Mouse (Mus musculus) heart, embryonic 11.5 days (tissue): ENCODE results near the gene Stoml2. TPM values are rescaled to one million over a fixed set of nuclear protein-coding genes. Genes with fewer than 3 reads are reported as not detected.

Experiments used
- ATAC-seq: fragments of 200-750 bp; cut with Nextera tagmentation; replicated peaks from 2 replicates; pipeline ENCODE4 v1.8.0; 2017; ENCODE audit warnings: moderate library complexity; ENCODE audit not compliant: insufficient number of reproducible peaks, low FRiP score, low TSS enrichment
- H3K27ac ChIP-seq: fragments of 300-500 bp; sonication (generic); 2 replicates; pipeline ENCODE4 v1.5.1; 2014; ENCODE audit warnings: mild to moderate bottlenecking, low read depth, low read length
- H3K27me3 ChIP-seq: fragments of 300-500 bp; sonication (generic); 2 replicates; pipeline ENCODE4 v1.6.1; 2014; ENCODE audit warnings: mild to moderate bottlenecking, low read length, mixed read lengths; ENCODE audit not compliant: control insufficient read depth, insufficient read depth
- H3K36me3 ChIP-seq: fragments of 300-500 bp; sonication (generic); 2 replicates; pipeline ENCODE4 v1.6.1; 2014; ENCODE audit warnings: mild to moderate bottlenecking, low read length, moderate library complexity, mixed read lengths; ENCODE audit not compliant: control insufficient read depth, insufficient read depth
- H3K4me1 ChIP-seq: fragments of 300-500 bp; sonication (generic); 2 replicates; pipeline ENCODE4 v1.6.1; 2014; ENCODE audit warnings: low read length; ENCODE audit not compliant: control insufficient read depth, insufficient read depth
- H3K4me2 ChIP-seq: fragments of 300-500 bp; sonication (generic); 2 replicates; pipeline ENCODE4 v1.6.1; 2014; ENCODE audit warnings: mild to moderate bottlenecking, moderate library complexity
- H3K4me3 ChIP-seq: fragments of 300-500 bp; sonication (generic); 2 replicates; pipeline ENCODE4 v1.5.1; 2014; ENCODE audit warnings: low read depth, low read length
- H3K9ac ChIP-seq: fragments of 300-500 bp; sonication (generic); 2 replicates; pipeline ENCODE4 v1.6.1; 2014; ENCODE audit warnings: mild to moderate bottlenecking, low read depth, low read length, moderate library complexity
- H3K9me3 ChIP-seq: fragments of 300-500 bp; sonication (generic); replicated peaks from 2 replicates; pipeline ENCODE4 v1.6.1; 2016; ENCODE audit warnings: low read length; ENCODE audit not compliant: control insufficient read depth
- WGBS: fragments of 180-500 bp; shearing (Covaris S2); extraction: QIAGEN DNeasy Blood & Tissue Kit; methylation state at CpG from one replicate; pipeline ENCODE4 v1.1.7; 2014; ENCODE audit not compliant: insufficient replicate concordance; 5-methylcytosine and 5-hydroxymethylcytosine counted together
- polyA plus RNA-seq: library from polyadenylated mRNA; unstranded; fragments of >200 nt; fragmentation: Nextera tagmentation; extraction: Ambion mirVana; gene quantifications from 2 replicates; pipeline ENCODE4 v1.2.1, GENCODE M21; 2014

Stoml2 gene
- polyA plus RNA-seq, 1 experiment from 2014 or later: 255 TPM

DNA sequence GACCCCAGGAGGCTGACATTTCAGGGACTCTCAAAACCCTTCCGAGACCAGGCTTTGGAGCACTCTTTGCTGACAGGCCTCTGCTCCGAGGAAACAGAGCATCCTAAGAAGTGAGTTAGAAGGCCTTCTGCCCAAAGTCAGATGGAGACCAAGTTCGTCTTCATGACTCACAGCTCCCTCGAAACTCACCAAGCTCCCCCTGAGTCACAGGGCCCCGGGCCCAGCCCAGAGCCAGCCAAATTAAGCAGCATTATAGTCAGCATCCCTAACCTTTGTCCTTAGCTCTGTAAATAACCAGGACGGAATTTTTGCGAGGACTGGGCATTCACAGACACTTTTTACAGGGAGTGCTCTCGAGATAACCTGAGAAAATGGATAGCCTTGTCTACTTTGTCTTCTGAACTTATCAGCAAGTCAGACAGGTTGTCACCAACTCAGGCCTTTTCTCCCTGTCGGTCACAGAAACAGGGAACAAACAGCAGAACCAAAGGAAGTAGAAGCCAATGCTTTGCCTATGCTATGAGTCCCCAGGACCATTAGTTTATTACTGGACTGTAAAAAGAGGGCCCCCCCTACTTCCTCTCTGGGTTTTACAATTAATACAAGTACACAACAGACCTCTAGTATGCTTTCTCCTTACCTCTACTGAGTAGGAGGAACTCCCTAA, 9.5 kb upstream of the Stoml2 start:
- Histone ChIP-seq H3K36me3 (0 out of 2 replicates have a peak, but pooled peaks cover 5% of the 10 kb centered on the region), H3K9ac (no peak overlapping the region), H3K9me3 (no peaks in the 10 kb centered on the region), H3K27me3 (no peaks in the 10 kb centered on the region), H3K4me2 (no peak overlapping the region), H3K4me3 (no peak overlapping the region), H3K27ac (peak overlapping the region; percentile 37), H3K4me1 (peaks cover 29% of the 10 kb centered on the region)
- 55% methylated on average over 9 of the region's 9 CpGs for WGBS
- no peak for ATAC-seq

- peak overlapping the region; percentile 79 for H3K4me3 ChIP-seq
- WGBS: under 1% methylated on average over 25 of the region's 25 CpGs
- H3K9me3 ChIP-seq: no peaks in the 10 kb centered on the region
- no peaks in the 10 kb centered on the region for H3K27me3 ChIP-seq
- peak overlapping the region; percentile 84 for H3K9ac ChIP-seq
- H3K4me2 ChIP-seq: peak overlapping the region; percentile 89
- H3K4me1 ChIP-seq: peaks cover 29% of the 10 kb centered on the region
- ATAC-seq: peak; percentile 96
- peak overlapping the region; percentile 87 for H3K27ac ChIP-seq
- 0 out of 2 replicates have a peak, but pooled peaks cover 8% of the 10 kb centered on the region for H3K36me3 ChIP-seq
Observed at GRCm38 (mm10) chr4:43040114-43040572, 8.6 kb upstream of the Stoml2 start.

DNA sequence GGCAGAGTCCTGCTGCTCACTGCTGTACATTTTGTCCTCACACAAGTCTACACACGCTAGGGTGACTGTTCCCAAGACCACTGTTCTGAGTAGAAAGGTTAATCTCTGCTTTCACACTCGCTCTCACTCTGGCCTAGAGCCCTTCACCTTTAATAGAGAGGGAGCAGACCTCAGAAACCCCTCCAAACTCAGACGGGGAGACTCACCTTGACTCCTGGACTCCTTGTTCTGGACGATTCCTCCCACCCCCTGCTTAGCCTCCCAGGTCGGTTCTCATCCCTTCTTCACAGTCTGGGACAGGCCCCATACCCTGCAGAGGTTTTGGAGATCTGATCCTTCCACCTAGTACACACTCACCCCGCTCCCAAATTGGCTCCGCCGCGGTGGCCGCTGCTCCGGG, 8.1 kb upstream of the Stoml2 start:
- peak overlapping the region; percentile 87 for H3K27ac ChIP-seq
- ATAC-seq: peak; percentile 6
- WGBS: 2% methylated on average over 11 of the region's 11 CpGs
- peak overlapping the region; percentile 89 for H3K4me2 ChIP-seq
- no peaks in the 10 kb centered on the region for H3K9me3 ChIP-seq
- H3K27me3 ChIP-seq: no peaks in the 10 kb centered on the region
- peaks cover 24% of the 10 kb centered on the region for H3K4me1 ChIP-seq
- 0 out of 2 replicates have a peak, but pooled peaks cover 8% of the 10 kb centered on the region for H3K36me3 ChIP-seq
- H3K4me3 ChIP-seq: peak overlapping the region; percentile 79
- H3K9ac ChIP-seq: peak overlapping the region; percentile 84

DNA sequence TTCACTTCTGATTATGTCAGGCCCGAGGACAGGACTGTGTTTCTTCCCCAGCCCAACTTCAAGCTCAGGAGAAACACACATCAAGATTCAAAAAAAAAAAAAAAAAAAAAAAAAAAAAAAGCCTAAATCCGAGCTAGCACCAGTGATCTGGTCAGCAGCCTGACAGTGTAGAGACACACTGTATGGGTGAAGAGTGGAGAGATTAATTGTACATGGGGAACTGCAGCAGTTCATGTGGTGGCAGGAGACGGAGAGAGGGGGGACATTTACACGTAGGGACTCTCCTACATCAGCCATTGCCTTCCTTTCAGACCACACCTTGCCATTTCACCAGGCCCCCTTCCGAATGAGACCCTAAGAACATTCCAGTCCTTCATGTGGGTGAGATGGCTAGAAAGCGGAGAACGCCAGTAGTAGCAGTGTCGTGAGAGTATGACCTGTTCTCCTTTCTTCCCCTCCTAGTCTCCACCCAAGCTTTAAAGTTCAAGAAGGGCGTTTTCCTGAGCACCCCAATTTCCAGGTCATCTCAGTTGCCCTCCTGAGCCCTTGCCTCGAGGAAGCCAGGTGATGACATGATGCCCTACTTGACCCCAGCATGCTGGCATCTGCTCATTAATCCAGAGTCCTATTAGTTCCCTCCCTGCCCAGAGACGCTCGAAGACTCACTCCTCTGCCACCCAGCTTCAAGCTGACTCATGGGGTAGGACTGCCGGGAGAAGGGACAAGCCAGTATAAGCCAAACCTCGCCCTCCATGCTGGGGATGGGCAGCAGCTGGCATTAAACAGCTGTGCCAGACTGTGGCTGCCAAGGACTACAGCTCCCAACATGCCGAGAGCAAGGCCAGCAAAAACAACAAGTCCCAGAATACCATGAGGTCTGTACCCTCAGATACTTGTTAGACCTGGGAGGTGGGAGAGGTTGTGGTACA, 7.3 kb upstream of the Stoml2 start:
- peaks cover 16% of the 10 kb centered on the region for H3K4me1 ChIP-seq
- WGBS: 44% methylated on average over 15 of the region's 15 CpGs

GRCm38 (mm10) chr4:43037860-43038566, 6.5 kb upstream of the Stoml2 start:
- no peaks in the 10 kb centered on the region for H3K27me3 ChIP-seq
- no peaks in the 10 kb centered on the region for H3K9me3 ChIP-seq
- WGBS: 39% methylated on average over 4 of the region's 4 CpGs
- H3K27ac ChIP-seq: peak overlapping the region; percentile 87
- peak overlapping the region; percentile 89 for H3K4me2 ChIP-seq
- no peak for ATAC-seq
- H3K4me3 ChIP-seq: peak overlapping the region; percentile 15
- H3K9ac ChIP-seq: no peak overlapping the region
- H3K36me3 ChIP-seq: 0 out of 2 replicates have a peak, but pooled peaks cover 14% of the 10 kb centered on the region
- H3K4me1 ChIP-seq: peaks cover 15% of the 10 kb centered on the region

More for the DNA sequence above, 7.3 kb upstream of the Stoml2 start:
- Histone ChIP-seq H3K27me3 (no peaks in the 10 kb centered on the region), H3K9ac (peak overlapping the region; percentile 84), H3K27ac (peak overlapping the region; percentile 87), H3K4me3 (peak overlapping the region; percentile 79), H3K36me3 (0 out of 2 replicates have a peak, but pooled peaks cover 11% of the 10 kb centered on the region), H3K4me2 (peak overlapping the region; percentile 89), H3K9me3 (no peaks in the 10 kb centered on the region)
- no peak for ATAC-seq

DNA sequence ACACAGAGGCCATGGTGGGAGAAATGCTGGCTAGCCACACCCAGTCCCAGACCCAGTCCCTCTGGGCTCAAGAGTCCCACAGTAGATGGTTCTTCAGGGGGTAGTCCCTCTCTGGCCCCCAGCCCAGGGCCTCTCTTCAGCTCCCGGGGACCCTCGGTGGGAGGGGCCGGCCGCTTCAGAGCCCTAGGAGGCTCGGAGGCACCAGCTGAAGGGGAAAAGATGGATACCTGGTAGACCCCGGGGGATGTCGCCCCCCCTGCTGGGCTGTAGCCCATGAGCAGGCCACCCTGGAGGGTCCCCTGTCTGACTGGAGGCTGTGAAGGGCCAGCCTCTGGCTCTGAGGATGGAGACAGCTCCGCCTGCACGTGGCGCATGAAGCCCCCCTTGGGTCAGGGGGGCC, 4.8 kb upstream of the Stoml2 start:
- H3K4me1 ChIP-seq: peaks cover 20% of the 10 kb centered on the region

DNA sequence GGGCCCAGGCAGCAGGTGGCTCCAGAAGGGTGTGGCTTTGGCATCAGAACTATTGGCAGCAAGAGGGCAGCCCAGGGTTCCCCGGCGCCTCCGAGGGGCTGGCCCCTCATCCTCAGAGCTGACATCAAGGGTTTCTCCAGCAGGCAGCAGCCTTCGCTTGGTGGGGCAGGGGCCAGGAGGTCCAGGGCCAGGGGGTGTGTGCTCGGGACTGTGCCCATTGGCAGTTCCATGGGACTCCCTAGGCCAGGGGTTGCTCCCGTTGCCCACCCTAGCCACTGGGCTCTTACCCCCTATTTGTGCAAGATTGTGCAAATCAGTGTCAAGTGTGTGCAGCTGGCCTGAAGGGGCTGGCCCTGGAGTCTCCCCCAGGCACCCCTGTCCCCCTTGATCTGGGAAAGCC, 4.3 kb upstream of the Stoml2 start:
- ATAC-seq: no peak
- Histone ChIP-seq H3K36me3 (0 out of 2 replicates have a peak, but pooled peaks cover 14% of the 10 kb centered on the region), H3K9ac (no peak overlapping the region), H3K4me1 (peaks cover 20% of the 10 kb centered on the region), H3K27ac (no peak overlapping the region), H3K27me3 (no peaks in the 10 kb centered on the region), H3K4me2 (no peak overlapping the region), H3K9me3 (no peaks in the 10 kb centered on the region), H3K4me3 (no peak overlapping the region)
- WGBS: 88% methylated on average over 6 of the region's 6 CpGs

More for the DNA sequence above, 4.8 kb upstream of the Stoml2 start:
- H3K27ac ChIP-seq: no peak overlapping the region
- 85% methylated on average over 10 of the region's 10 CpGs for WGBS
- no peak overlapping the region for H3K9ac ChIP-seq
- no peak for ATAC-seq
- 0 out of 2 replicates have a peak, but pooled peaks cover 14% of the 10 kb centered on the region for H3K36me3 ChIP-seq
- no peak overlapping the region for H3K4me3 ChIP-seq
- H3K9me3 ChIP-seq: no peaks in the 10 kb centered on the region
- peak overlapping the region; percentile 53; the same call in 1 of the 2 replicates for H3K4me2 ChIP-seq
- H3K27me3 ChIP-seq: no peaks in the 10 kb centered on the region

DNA sequence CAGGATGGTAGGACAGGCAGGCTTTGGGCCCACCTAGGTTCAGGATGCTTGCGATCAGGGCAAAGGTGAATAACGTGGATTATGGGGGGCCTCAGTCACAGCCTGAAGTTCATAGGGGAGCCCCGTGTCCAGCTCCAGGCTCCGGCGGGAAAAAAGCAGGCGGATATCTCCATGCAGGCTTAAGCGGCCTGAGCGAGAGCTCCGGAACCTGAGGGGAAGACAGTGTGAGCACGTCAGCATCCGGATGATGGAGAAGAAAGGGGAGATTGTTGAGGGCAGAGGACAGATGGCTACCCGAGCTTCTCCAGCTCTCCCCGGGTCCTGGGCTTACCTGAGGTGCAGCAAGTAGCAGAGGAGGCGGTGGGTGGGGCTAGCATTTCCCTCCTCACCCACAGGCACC, 2.0 kb upstream of the Stoml2 start:
- no peak for ATAC-seq
- peaks cover 18% of the 10 kb centered on the region; the same call in 1 of the 2 replicates for H3K36me3 ChIP-seq
- WGBS: 78% methylated on average over 14 of the region's 14 CpGs

More for the DNA sequence above, 2.0 kb upstream of the Stoml2 start:
- Histone ChIP-seq H3K9ac (no peak overlapping the region), H3K9me3 (no peaks in the 10 kb centered on the region), H3K27me3 (no peaks in the 10 kb centered on the region), H3K4me2 (no peak overlapping the region), H3K4me1 (peaks cover 15% of the 10 kb centered on the region; the same call in 1 of the 2 replicates), H3K27ac (no peak overlapping the region), H3K4me3 (no peak overlapping the region)
